Mouse (Mus musculus) embryo, embryonic 10.5 days (tissue): ENCODE measurements around the gene Dnase1l3.

Experiments
- DNase-seq: peaks from one replicate; pipeline ENCODE4 v3.0.0-alpha.2; 2015; ENCODE audit warnings: low spot score

The Dnase1l3 gene

DNA sequence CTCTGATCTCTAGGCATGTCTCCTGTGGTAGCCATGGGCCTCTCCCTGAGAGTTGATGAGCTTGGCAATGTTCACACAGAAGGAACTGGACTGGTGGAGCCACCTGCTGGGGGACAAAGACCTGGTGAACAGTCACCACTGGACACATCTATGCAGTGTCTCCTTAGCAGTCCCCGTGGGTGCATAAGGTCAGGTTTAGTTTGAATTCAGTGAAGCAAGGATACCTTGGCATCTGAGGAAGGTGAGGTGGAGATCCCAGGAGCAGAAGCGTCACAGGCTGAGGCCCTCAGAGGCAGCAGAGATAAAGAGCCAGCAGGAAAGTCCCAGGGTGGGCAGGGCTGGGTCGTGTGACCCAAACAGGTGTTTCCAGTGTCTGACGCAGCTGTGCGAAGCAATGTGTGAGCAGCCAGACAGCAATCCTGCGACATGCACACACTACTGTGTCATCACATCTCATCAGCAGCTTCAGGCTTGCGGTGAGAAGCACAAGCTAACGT, at the start of gene Dnase1l3:
TSS of gene Dnase1l3 (minus strand) at position 303 of the 497 bp plus-strand sequence.
- peak; percentile 19 for DNase-seq

- no peak for DNase-seq
Observed at GRCm38 (mm10) chr14:8042577-8042976, 48.2 kb upstream of the Dnase1l3 start.

DNA sequence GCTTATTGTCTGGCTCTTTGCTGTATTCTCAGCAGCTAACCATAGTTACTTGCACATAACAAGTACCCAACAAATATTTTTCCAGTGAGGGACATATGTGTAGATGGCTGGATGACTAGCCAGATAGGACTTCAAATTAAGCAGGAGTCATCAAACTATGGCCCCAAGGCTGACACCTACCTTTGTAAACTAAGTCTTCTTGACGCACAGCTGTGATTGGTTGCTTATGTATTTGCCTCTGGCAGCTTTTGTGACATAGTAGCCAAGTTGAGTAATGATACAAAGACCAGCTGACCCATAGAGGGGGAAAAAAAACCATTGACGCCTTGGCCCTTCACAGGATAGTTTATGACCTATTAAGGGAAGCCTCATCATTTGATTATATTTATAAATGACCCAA, 47.7 kb upstream of the Dnase1l3 start:
- DNase-seq = no peak

DNA sequence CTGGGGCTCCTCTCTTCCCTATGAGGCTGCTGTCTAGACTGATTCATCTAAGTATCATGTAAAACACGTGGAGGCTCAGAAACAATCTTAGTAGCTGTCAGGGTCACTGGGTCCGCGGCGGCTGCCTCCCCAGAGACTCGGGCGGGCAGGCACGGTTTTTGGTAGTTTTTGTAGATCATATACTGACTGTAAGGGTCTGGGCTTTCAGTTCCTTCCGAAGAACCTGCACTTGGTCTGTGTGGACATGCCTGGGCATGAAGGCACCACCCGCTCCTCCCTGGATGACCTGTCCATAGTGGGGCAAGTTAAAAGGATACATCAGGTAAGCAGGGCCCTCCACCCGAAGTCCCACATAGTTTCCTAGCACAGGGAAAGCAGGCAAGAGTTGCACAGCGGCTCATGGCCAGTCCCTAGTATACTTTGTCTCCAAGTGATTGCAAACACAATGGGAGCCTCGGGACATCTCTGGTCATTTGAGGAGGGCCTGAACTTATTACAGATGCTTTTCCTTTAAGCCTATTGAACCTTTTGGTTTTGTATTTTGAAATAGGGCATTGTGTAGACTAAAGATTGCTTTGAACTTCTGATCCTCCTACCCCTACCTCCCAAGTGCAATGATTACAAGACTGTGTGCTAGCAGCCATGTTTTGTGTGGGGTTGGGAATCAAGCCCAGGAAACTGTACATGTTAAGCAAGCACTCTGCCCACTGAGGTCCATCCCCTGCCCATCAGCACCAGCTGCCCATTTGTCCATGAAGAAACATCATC, 46.7 kb upstream of the Dnase1l3 start:
- no peak for DNase-seq

DNA sequence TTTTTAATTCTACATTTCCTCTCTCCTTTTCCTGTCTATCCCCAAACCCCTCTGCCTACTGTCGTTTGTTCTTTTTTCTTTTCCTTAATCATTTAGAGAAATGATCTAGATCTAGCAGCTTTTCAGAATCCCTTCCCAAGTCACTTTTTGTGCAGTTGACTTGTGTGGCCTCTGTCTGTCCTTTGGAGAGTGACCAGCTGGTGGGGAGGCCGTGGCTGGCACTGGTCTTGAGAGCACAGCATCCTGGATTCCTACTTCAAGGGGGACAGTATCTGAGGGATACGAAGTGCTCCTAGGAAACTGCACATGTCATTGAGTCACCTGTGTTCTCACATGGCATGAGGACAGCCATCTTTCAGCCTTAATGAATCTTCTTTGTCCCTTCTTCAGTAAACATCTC, 45.8 kb upstream of the Dnase1l3 start:
- no peak for DNase-seq

- no peak for DNase-seq
Observed at GRCm38 (mm10) chr14:8038791-8039448, 44.5 kb upstream of the Dnase1l3 start.

DNA sequence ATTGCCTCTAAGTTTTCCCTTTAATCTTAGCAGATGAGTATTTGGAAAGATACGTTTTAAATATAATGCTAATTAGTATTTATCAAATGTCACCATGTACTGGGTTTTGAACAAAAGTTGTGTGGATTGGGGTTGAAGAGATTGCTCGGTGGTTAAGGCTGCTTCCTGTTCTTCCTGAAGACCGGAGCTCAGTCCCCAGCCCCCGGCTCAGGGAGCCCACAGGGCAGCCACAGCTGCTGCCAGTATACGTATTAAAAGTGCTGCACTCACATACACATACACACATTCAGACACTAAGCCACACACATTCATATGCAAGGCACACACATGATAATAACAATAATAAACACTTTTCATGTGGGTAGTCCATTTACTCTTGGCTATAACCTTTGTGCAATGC, 43.8 kb upstream of the Dnase1l3 start:
- DNase-seq = no peak

DNA sequence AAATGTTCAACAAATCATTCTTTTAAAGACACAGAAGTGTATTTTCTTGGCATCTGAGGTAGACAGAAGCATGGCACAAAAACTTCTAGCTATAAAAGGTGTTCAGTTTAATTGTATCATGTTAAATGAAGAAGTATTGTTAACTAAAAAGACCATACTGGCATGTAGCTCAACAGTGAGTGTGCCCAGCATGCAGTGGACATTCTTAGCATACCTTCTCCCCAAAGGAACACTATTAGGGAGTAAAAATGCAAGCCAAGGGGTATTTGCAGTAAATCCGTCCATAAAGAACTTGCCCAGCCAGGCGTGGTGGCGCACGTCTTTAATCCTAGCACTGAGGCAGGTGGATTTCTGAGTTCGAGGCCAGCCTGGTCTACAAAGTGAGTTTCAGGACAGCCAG, 42.0 kb upstream of the Dnase1l3 start:
- no peak for DNase-seq

GRCm38 (mm10) chr14:8035951-8036350, 41.6 kb upstream of the Dnase1l3 start:
- no peak for DNase-seq

- DNase-seq = no peak
Observed at GRCm38 (mm10) chr14:8034561-8034960, 40.2 kb upstream of the Dnase1l3 start.

DNA sequence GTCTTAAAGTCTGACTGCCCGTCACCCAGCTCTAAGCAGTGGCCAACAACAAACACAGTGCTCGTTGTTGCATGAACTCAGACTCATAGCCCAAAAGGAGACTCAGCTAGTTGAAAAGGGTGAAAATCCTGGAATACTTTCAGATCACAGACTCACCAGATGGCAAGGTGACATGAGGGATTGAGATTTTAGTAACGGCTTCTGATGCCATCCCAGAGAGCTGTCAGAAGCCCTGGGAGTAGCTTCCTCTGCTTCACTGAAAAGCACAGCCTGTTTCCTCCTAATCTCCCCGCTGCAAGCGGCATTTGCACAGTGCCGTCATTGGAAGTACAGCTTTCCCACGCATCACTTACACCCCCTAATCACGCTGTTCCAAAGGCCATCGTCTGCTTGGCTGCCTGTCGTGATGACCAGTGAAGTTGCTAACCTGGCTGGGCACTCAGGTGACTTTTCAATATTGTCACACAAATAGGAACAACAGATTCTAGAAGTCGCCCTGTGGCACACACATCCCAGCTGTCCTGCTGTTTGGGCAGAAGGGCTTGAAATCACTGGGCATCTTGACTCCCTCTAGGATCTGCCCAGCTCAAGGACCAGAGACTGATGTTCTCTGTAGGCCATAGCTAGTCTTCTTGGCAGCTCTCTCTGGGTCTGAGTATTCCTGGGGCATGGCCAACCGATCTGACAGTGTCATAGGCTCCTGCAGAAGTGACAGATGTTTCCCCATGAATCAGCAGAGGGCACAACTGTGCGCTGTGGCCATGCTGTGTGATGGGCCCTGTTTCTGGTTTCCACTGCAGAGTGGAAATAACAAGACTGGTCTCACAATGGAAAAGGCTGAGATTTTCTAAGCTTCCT, 37.9 kb upstream of the Dnase1l3 start:
- no peak for DNase-seq

DNA sequence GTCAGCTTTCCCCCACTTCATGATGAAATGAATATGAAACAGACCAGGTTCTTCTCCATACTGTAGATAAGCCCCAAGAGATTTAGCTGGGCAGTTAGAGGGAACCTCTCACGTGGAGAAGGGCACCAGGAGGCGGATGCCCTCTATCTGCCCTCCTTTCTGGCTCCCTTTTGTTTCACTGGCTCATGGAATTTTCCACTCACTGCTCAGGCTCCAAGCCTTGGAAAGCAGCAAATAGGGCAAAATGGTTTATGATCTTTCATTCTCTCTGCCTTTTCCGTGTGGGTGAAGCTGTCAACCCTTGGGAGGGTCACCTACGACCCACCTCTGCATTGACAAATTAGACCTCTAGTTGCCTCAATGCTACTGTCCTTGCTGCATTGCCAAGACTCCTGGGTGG, 36.2 kb upstream of the Dnase1l3 start:
- no peak for DNase-seq

- no peak for DNase-seq
Observed at GRCm38 (mm10) chr14:8029752-8030151, 35.4 kb upstream of the Dnase1l3 start.

DNA sequence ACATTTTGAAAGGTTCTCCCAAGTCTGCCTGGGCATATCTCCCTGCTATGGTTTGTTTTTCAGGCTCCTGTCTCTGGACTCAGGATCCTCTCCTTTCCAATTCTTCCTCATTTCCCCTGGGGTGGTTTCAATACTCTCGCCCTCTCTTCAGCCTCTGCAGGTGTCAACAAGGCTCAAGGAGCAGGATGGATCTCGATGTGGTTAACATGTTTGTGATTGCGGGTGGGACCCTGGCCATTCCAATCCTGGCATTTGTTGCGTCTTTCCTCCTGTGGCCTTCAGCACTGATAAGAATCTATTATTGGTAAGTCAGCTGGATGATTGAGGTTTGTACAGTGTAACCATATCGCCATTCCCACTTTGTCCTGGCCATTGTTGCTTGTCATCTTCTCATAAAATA, 33.7 kb upstream of the Dnase1l3 start:
- DNase-seq = no peak

DNA sequence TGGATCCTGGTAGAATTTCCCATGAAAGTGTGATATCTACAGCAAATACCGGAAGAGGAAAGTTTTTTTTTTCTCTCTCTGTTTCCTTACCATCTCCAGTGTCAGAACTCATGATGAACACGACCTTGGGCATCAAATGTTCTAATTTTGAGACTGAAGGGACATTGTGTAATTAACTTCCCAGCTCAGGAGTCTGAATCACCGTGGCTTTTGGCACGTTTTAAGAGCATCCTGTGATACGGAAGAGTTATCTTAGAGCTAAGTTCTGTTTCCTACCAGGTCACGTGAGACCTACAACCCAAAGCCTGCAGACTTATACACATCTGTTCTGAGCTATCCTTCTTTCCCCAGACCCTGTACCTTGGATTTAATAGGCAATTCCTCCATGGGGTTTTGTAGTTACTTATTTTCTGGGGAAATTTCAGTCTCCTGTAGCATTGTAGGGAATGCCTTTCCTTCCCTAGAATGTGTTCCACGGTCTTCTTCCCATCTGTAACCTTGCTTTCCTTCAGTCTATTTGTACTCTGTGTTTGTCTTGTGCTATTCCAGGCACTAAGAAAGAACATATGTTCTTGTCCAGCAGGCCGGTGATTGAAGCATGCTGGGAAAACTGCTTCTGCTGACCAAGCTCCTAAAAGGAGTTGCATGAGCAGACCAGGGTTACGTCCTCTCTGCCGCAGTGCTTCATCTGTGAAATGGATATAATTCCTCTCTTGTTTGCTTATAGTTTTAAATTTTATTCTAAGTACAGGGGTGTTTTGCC, 32.6 kb upstream of the Dnase1l3 start:
- no peak for DNase-seq

DNA sequence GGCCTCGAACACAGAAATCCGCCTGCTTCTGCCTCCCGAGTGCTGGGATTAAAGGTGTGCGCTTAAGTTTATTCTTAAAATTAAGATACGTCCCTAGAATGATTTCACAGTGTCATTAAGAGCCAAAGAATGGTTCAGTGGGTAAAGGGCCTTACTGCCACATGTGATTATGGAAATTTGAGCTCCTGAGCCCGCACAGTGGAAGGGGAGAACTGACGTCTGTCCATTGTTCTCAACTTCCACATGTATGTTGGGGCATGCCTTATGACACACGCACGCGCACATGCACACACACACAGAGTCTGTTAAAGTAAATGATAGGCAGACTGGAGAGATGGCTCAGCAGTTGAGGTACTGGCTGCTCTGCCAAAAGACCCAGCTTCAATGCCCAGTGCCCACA, 30.6 kb upstream of the Dnase1l3 start:
- no peak for DNase-seq

- DNase-seq = peak; percentile 10
Observed at GRCm38 (mm10) chr14:8024469-8024868, 30.1 kb upstream of the Dnase1l3 start.

GRCm38 (mm10) chr14:8020546-8020945, 26.2 kb upstream of the Dnase1l3 start:
- DNase-seq = no peak

GRCm38 (mm10) chr14:8020011-8020410, 25.6 kb upstream of the Dnase1l3 start:
- no peak for DNase-seq

DNA sequence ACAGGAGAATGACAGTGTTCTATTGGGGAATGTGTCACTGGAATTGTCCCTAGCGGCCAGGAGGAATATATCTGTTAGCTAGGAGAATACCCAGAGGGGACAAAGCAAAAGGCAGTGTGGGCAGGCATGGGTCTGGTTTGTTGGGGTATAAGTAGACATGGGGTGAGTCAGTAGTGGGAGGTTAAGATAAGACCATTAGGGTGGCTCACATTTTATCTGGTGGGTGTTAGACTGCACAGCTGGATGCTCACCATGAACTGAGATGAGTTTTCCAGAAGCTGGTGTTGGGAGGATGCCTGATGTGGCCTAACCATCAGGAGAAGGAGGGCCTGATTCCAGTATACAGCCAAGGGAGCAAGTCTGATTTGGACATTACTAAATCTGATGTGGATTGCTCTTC, 22.6 kb upstream of the Dnase1l3 start:
- no peak for DNase-seq

GRCm38 (mm10) chr14:8016276-8016675, 21.9 kb upstream of the Dnase1l3 start:
- DNase-seq = no peak

- no peak for DNase-seq
Observed at GRCm38 (mm10) chr14:8015756-8016155, 21.4 kb upstream of the Dnase1l3 start.
